Mouse (Mus musculus) megakaryocyte, embryonic 14.5 days (primary cell): ENCODE data around the gene Zfp791.
"Not testable (repeated sequence)": the region's sequence is repeated elsewhere in the genome, so short reads cannot be mapped to it uniquely, and the experiment has no call there.

Source experiments
- FLI1 ChIP-seq: IDR thresholded peaks from 2 replicates; pipeline ENCODE4 v1.6.1; 2012; ENCODE audit warnings: low read length, inconsistent platforms, mixed read lengths
- GATA1 ChIP-seq: IDR thresholded peaks from 3 replicates; pipeline ENCODE4 v1.6.1; 2012; ENCODE audit warnings: mixed read lengths, low read length, inconsistent platforms, borderline replicate concordance

GRCm38 (mm10) chr8:85120251-85120650 lies 2.6 kb downstream of the Zfp791 start:
- TF ChIP-seq GATA1, FLI1: not testable (repeated sequence)
